Mouse (Mus musculus): ENCODE measurements around the gene Haus3. TPM values are rescaled to one million over a fixed set of nuclear protein-coding genes. Genes with fewer than 3 reads are reported as not detected.

The Haus3 gene
- polyA plus RNA-seq, 1 experiment from 2014 or later: 8.2 TPM

- Histone ChIP-seq H3K4me1 (ENCODE audit: insufficient read depth, low read depth, low read length) (peaks cover 61% of the 10 kb centered on the region), H3K27ac (ENCODE audit: low read length) (peak overlapping the region; percentile 89), H3K27me3 (replicated peaks; ENCODE audit: insufficient read depth, low read length) (no peaks in the 10 kb centered on the region), H3K4me2 (replicated peaks; ENCODE audit: low read depth, low read length) (peak overlapping the region; percentile 97), H3K4me3 (ENCODE audit: low read depth, low read length) (peak overlapping the region; percentile 89; the same call in 1 of the 2 replicates), H3K36me3 (ENCODE audit: insufficient read depth, low read length) (peaks cover 24% of the 10 kb centered on the region), H3K9ac (replicated peaks; ENCODE audit: low read depth) (peak overlapping the region; percentile 43), H3K9me3 (ENCODE audit: low read length) (no peaks in the 10 kb centered on the region)
- DNase-seq (ENCODE audit: low spot score) (no peak), ATAC-seq (no peak)
- 43% methylated on average over 1 of the region's 1 CpGs for WGBS
- TF ChIP-seq CTCF (IDR thresholded peaks at IDR 0.05) (no peak), EP300 (IDR thresholded peaks at IDR 0.05) (no peak)
These were observed 15.8 kb upstream of the Haus3 start for GRCm38 (mm10) chr5:34185051-34185580.

GRCm38 (mm10) chr5:34183976-34184375 is 14.6 kb upstream of the Haus3 start:
- Histone ChIP-seq H3K27me3 (replicated peaks; ENCODE audit: insufficient read depth, low read length) (no peaks in the 10 kb centered on the region), H3K9me3 (ENCODE audit: low read length) (no peaks in the 10 kb centered on the region), H3K4me3 (ENCODE audit: low read depth, low read length) (no peak overlapping the region), H3K4me1 (ENCODE audit: insufficient read depth, low read depth, low read length) (peaks cover 60% of the 10 kb centered on the region), H3K4me2 (replicated peaks; ENCODE audit: low read depth, low read length) (peak overlapping the region; percentile 97), H3K27ac (ENCODE audit: low read length) (peak overlapping the region; percentile 89), H3K36me3 (ENCODE audit: insufficient read depth, low read length) (peaks cover 28% of the 10 kb centered on the region), H3K9ac (replicated peaks; ENCODE audit: low read depth) (no peak overlapping the region; the same call in 1 of the 2 replicates)
- TF ChIP-seq EP300 (IDR thresholded peaks at IDR 0.05): no peak
- no peak for TF ChIP-seq CTCF (IDR thresholded peaks at IDR 0.05)
- DNase-seq (ENCODE audit: low spot score) (no peak), ATAC-seq (no peak)
- 85% methylated on average over 3 of the region's 3 CpGs for WGBS

GRCm38 (mm10) chr5:34183156-34183880 is 14.0 kb upstream of the Haus3 start:
- peak overlapping the region; percentile 89 for H3K27ac ChIP-seq (ENCODE audit: low read length)

GRCm38 (mm10) chr5:34182486-34182885 is 13.2 kb upstream of the Haus3 start:
- H3K9me3 ChIP-seq (ENCODE audit: low read length): no peaks in the 10 kb centered on the region
- no peaks in the 10 kb centered on the region for H3K27me3 ChIP-seq (replicated peaks; ENCODE audit: insufficient read depth, low read length)
- no peak for TF ChIP-seq EP300 (IDR thresholded peaks at IDR 0.05)
- no peak for TF ChIP-seq CTCF (IDR thresholded peaks at IDR 0.05)
- H3K4me2 ChIP-seq (replicated peaks; ENCODE audit: low read depth, low read length): peak overlapping the region; percentile 20
- peak overlapping the region; percentile 89 for H3K27ac ChIP-seq (ENCODE audit: low read length)
- 34% methylated on average over 3 of the region's 3 CpGs for WGBS
- DNase-seq (ENCODE audit: low spot score) (peak; percentile 47), ATAC-seq (no peak)
- no peak overlapping the region for H3K9ac ChIP-seq (replicated peaks; ENCODE audit: low read depth)
- no peak overlapping the region for H3K4me3 ChIP-seq (ENCODE audit: low read depth, low read length)
- peaks cover 52% of the 10 kb centered on the region for H3K4me1 ChIP-seq (ENCODE audit: insufficient read depth, low read depth, low read length)
- H3K36me3 ChIP-seq (ENCODE audit: insufficient read depth, low read length): peaks cover 40% of the 10 kb centered on the region

More at GRCm38 (mm10) chr5:34183156-34183880, 14.0 kb upstream of the Haus3 start:
- TF ChIP-seq EP300 (IDR thresholded peaks at IDR 0.05): peak; percentile 99
- no peak for TF ChIP-seq CTCF (IDR thresholded peaks at IDR 0.05)
- peaks cover 54% of the 10 kb centered on the region for H3K4me1 ChIP-seq (ENCODE audit: insufficient read depth, low read depth, low read length)
- 33% methylated on average over 4 of the region's 5 CpGs for WGBS
- no peaks in the 10 kb centered on the region for H3K9me3 ChIP-seq (ENCODE audit: low read length)
- ATAC-seq: peak; percentile 15
- no peaks in the 10 kb centered on the region for H3K27me3 ChIP-seq (replicated peaks; ENCODE audit: insufficient read depth, low read length)
- H3K36me3 ChIP-seq (ENCODE audit: insufficient read depth, low read length): peaks cover 33% of the 10 kb centered on the region
- peak; percentile 88 for DNase-seq (ENCODE audit: low spot score)
- peak overlapping the region; percentile 97 for H3K4me2 ChIP-seq (replicated peaks; ENCODE audit: low read depth, low read length)
- H3K9ac ChIP-seq (replicated peaks; ENCODE audit: low read depth): no peak overlapping the region; the same call in 1 of the 2 replicates
- H3K4me3 ChIP-seq (ENCODE audit: low read depth, low read length): no peak overlapping the region

- ATAC-seq (no peak), DNase-seq (ENCODE audit: low spot score) (no peak)
- TF ChIP-seq CTCF (IDR thresholded peaks at IDR 0.05) (no peak), EP300 (IDR thresholded peaks at IDR 0.05) (no peak)
- Histone ChIP-seq H3K9me3 (ENCODE audit: low read length) (no peaks in the 10 kb centered on the region), H3K36me3 (ENCODE audit: insufficient read depth, low read length) (peaks cover 53% of the 10 kb centered on the region), H3K4me3 (ENCODE audit: low read depth, low read length) (no peak overlapping the region), H3K27ac (ENCODE audit: low read length) (no peak overlapping the region), H3K4me2 (replicated peaks; ENCODE audit: low read depth, low read length) (no peak overlapping the region), H3K4me1 (ENCODE audit: insufficient read depth, low read depth, low read length) (peaks cover 17% of the 10 kb centered on the region), H3K9ac (replicated peaks; ENCODE audit: low read depth) (no peak overlapping the region), H3K27me3 (replicated peaks; ENCODE audit: insufficient read depth, low read length) (no peaks in the 10 kb centered on the region)
- 95% methylated on average over 4 of the region's 4 CpGs for WGBS
These were observed 8.5 kb upstream of the Haus3 start for GRCm38 (mm10) chr5:34177821-34178220.

- Histone ChIP-seq H3K9ac (replicated peaks; ENCODE audit: low read depth) (no peak overlapping the region), H3K4me1 (ENCODE audit: insufficient read depth, low read depth, low read length) (peaks cover 10% of the 10 kb centered on the region), H3K36me3 (ENCODE audit: insufficient read depth, low read length) (peaks cover 54% of the 10 kb centered on the region), H3K4me2 (replicated peaks; ENCODE audit: low read depth, low read length) (no peak overlapping the region), H3K27ac (ENCODE audit: low read length) (no peak overlapping the region), H3K27me3 (replicated peaks; ENCODE audit: insufficient read depth, low read length) (no peaks in the 10 kb centered on the region), H3K4me3 (ENCODE audit: low read depth, low read length) (no peak overlapping the region), H3K9me3 (ENCODE audit: low read length) (no peaks in the 10 kb centered on the region)
- WGBS: 87% methylated on average over 2 of the region's 2 CpGs
- DNase-seq (ENCODE audit: low spot score) (no peak), ATAC-seq (no peak)
- TF ChIP-seq EP300 (IDR thresholded peaks at IDR 0.05): no peak
- TF ChIP-seq CTCF (IDR thresholded peaks at IDR 0.05): no peak
These were observed 7.8 kb upstream of the Haus3 start for GRCm38 (mm10) chr5:34177091-34177490.

All from lung, postnatal 0 days (tissue).